Mouse (Mus musculus) Patski (cell line): Measurements from ENCODE around the gene Mrps10. TPM values are rescaled to one million over a fixed set of nuclear protein-coding genes. Genes with fewer than 3 reads are reported as not detected.
"Not testable (repeated sequence)": the region's sequence is repeated elsewhere in the genome, so short reads cannot be mapped to it uniquely, and the experiment has no call there.

ENCODE experiments used
- ATAC-seq: fragments of 100-300 bp; one replicate; pipeline ENCODE4 v1.8.0; 2021
- CTCF ChIA-PET: fragments of 350-600 bp; sonication (Branson Sonifier 250); formaldehyde crosslinking; loops from one replicate; lab custom pipeline; 2022; ENCODE audit warnings: inconsistent platforms; lab: Charles Lee
- POLR2A ChIA-PET: fragments of 350-600 bp; sonication (Branson Sonifier 250); formaldehyde crosslinking; loops from one replicate; lab custom pipeline; 2022; ENCODE audit warnings: antibody characterized with exemption, inconsistent platforms; lab: Charles Lee
- DNase-seq: peaks from one replicate; pipeline ENCODE4 v3.0.0-alpha.2; 2011; ENCODE audit warnings: low read depth, low spot score
- H3K27me3 ChIP-seq: fragments of 371-371 bp; one replicate; pipeline ENCODE4 v1.5.1; 2021
- CTCF ChIP-seq: fragments of 100-300 bp; IDR thresholded peaks from one replicate; pipeline ENCODE4 v1.5.1; 2021
- in situ Hi-C: fragments of 300-500 bp; cut with MboI; formaldehyde crosslinking; loops from 3 replicates; pipeline ENCODE4 v1.11.1; 2018; ENCODE audit warnings: low pct_unique_long_range_greater_than_20kb, mixed read lengths
- polyA plus RNA-seq: library from polyadenylated mRNA; unstranded; gene quantifications from one replicate; pipeline ENCODE4 v1.2.3, GENCODE M21; 2021

Mrps10 gene
- polyA plus RNA-seq, 1 experiment from 2014 or later = 46.8 TPM

GRCm38 (mm10) chr17:47400451-47400850, 31.8 kb downstream of the Mrps10 start, which contains the start of gene Guca1a:
TSS of gene Guca1a (minus strand) at chr17:47400584.
- H3K27me3 ChIP-seq = peaks cover 3% of the 10 kb centered on the region
- ATAC-seq = no peak
- no peak for DNase-seq
- no peak for TF ChIP-seq CTCF
- in situ Hi-C loops = no loop called here
- ChIA-PET CTCF (interaction anchor here (0.8 to 1.5 kb wide), 2 partner anchors 9 to 26 kb away, joined by 3 read pairs; no protein-coding TSS in a partner anchor), POLR2A (no interaction called here)

GRCm38 (mm10) chr17:47407717-47408557, 39.2 kb downstream of the Mrps10 start:
- ChIA-PET POLR2A (no interaction called here), CTCF (interaction anchor here (1.0 to 2.0 kb wide), 7 partner anchors 12 to 79 kb away, joined by 3 to 7 read pairs (median 5); no protein-coding TSS in a partner anchor)
- in situ Hi-C loops = loop anchor here (5.0 kb wide), 1 partner anchor 74 kb away; no protein-coding TSS in a partner anchor
- H3K27me3 ChIP-seq = no peaks in the 10 kb centered on the region
- no peak for TF ChIP-seq CTCF
- ATAC-seq (no peak), DNase-seq (no peak)

- ChIA-PET CTCF (interaction anchor here (1.0 to 2.0 kb wide), 6 partner anchors 11 to 73 kb away, joined by 3 to 7 read pairs (median 5); no protein-coding TSS in a partner anchor), POLR2A (no interaction called here)
- in situ Hi-C loops = loop anchor here (5.0 kb wide), 1 partner anchor 74 kb away; no protein-coding TSS in a partner anchor
- ATAC-seq (no peak), DNase-seq (no peak)
- no peaks in the 10 kb centered on the region for H3K27me3 ChIP-seq
- TF ChIP-seq CTCF = peak; percentile 84
Measured at GRCm38 (mm10) chr17:47408558-47408898, 39.8 kb downstream of the Mrps10 start.

GRCm38 (mm10) chr17:47409897-47410861, 41.5 kb downstream of the Mrps10 start:
- ATAC-seq, DNase-seq, H3K27me3 ChIP-seq, POLR2A ChIA-PET: not testable (repeated sequence)
- in situ Hi-C loops = loop anchor here (5.0 kb wide), 1 partner anchor 72 kb away; no protein-coding TSS in a partner anchor
- CTCF ChIA-PET = interaction anchor here (1.0 to 1.2 kb wide), 4 partner anchors 9 to 72 kb away, joined by 3 to 4 read pairs (median 3); partner anchors contain the start of gene Guca1a

GRCm38 (mm10) chr17:47420195-47420594, 51.5 kb downstream of the Mrps10 start:
- TF ChIP-seq CTCF = no peak
- ATAC-seq (no peak), DNase-seq (no peak)
- CTCF ChIA-PET = interaction anchor here (1.0 to 1.6 kb wide), 2 partner anchors 12 to 13 kb away, joined by 3 to 5 read pairs; no protein-coding TSS in a partner anchor
- in situ Hi-C loops = no loop called here
- POLR2A ChIA-PET = no interaction called here
- no peaks in the 10 kb centered on the region for H3K27me3 ChIP-seq

- ChIA-PET POLR2A (no interaction called here), CTCF (no interaction called here)
- ATAC-seq (no peak), DNase-seq (no peak)
- no peak for TF ChIP-seq CTCF
- no peaks in the 10 kb centered on the region for H3K27me3 ChIP-seq
- in situ Hi-C loops = no loop called here
Measured at GRCm38 (mm10) chr17:47421566-47421965, 52.9 kb downstream of the Mrps10 start.

GRCm38 (mm10) chr17:47422616-47423015, 53.9 kb downstream of the Mrps10 start:
- ATAC-seq, CTCF ChIA-PET, DNase-seq, in situ Hi-C loops, H3K27me3 ChIP-seq, POLR2A ChIA-PET: not testable (repeated sequence)

- ChIA-PET POLR2A (no interaction called here), CTCF (interaction anchor here (1.8 kb wide), 1 partner anchor 58 kb away, joined by 5 read pairs; no protein-coding TSS in a partner anchor)
- in situ Hi-C loops = no loop called here
- DNase-seq (no peak), ATAC-seq (no peak)
- no peaks in the 10 kb centered on the region for H3K27me3 ChIP-seq
- no peak for TF ChIP-seq CTCF
Measured at GRCm38 (mm10) chr17:47424186-47424585, 55.5 kb downstream of the Mrps10 start.

GRCm38 (mm10) chr17:47427316-47427715, 58.6 kb downstream of the Mrps10 start:
- no peaks in the 10 kb centered on the region for H3K27me3 ChIP-seq
- POLR2A ChIA-PET = no interaction called here
- no peak for ATAC-seq
- CTCF ChIA-PET = interaction anchor here (1.3 to 1.5 kb wide), 2 partner anchors 8 to 32 kb away, joined by 4 read pairs; no protein-coding TSS in a partner anchor
- in situ Hi-C loops = no loop called here
- TF ChIP-seq CTCF = no peak
- DNase-seq = no peak

- DNase-seq (no peak), ATAC-seq (no peak)
- no peak for TF ChIP-seq CTCF
- CTCF ChIA-PET = no interaction called here
- POLR2A ChIA-PET = no interaction called here
- no peaks in the 10 kb centered on the region for H3K27me3 ChIP-seq
- in situ Hi-C loops = no loop called here
Measured at GRCm38 (mm10) chr17:47428831-47429304, 60.2 kb downstream of the Mrps10 start.
